Mouse (Mus musculus): Measurements from ENCODE around the gene Rhov.

The Rhov gene

GRCm38 (mm10) chr2:119289014-119289416 is 17.9 kb upstream of the Rhov start:
- DNase-seq (ENCODE audit: low spot score) = no peak

- DNase-seq (ENCODE audit: low spot score) = peak; percentile 96
These were observed 17.3 kb upstream of the Rhov start, which contains the start of gene Vps18 for GRCm38 (mm10) chr2:119288270-119288882. Vps18 (plus strand) TSS chr2:119288740.

GRCm38 (mm10) chr2:119287372-119287771 is 16.3 kb upstream of the Rhov start:
- no peak for DNase-seq (ENCODE audit: low spot score)

GRCm38 (mm10) chr2:119281899-119282565 is 11.0 kb upstream of the Rhov start:
- DNase-seq (ENCODE audit: low spot score) = no peak

- DNase-seq (ENCODE audit: low spot score) = peak; percentile 72
These were observed 6.7 kb upstream of the Rhov start for GRCm38 (mm10) chr2:119277810-119278209.

GRCm38 (mm10) chr2:119276926-119277325 is 5.9 kb upstream of the Rhov start:
- no peak for DNase-seq (ENCODE audit: low spot score)

GRCm38 (mm10) chr2:119274126-119274525 is 3.1 kb upstream of the Rhov start:
- no peak for DNase-seq (ENCODE audit: low spot score)

- no peak for DNase-seq (ENCODE audit: low spot score)
These were observed 808 bp downstream of the Rhov start for GRCm38 (mm10) chr2:119270286-119270642.

- DNase-seq (ENCODE audit: low spot score) = no peak
These were observed 7.3 kb downstream of the Rhov start for GRCm38 (mm10) chr2:119263813-119264212.

- DNase-seq (ENCODE audit: low spot score) = peak; percentile 55
These were observed 8.1 kb downstream of the Rhov start for GRCm38 (mm10) chr2:119262978-119263377.

- DNase-seq (ENCODE audit: low spot score) = no peak
These were observed 9.7 kb downstream of the Rhov start for GRCm38 (mm10) chr2:119261326-119261725.

- no peak for DNase-seq (ENCODE audit: low spot score)
These were observed 10.6 kb downstream of the Rhov start for GRCm38 (mm10) chr2:119260518-119260917.

GRCm38 (mm10) chr2:119254976-119255375 is 16.1 kb downstream of the Rhov start:
- no peak for DNase-seq (ENCODE audit: low spot score)

GRCm38 (mm10) chr2:119250826-119251478 is 20.1 kb downstream of the Rhov start:
- peak; percentile 80 for DNase-seq (ENCODE audit: low spot score)

GRCm38 (mm10) chr2:119250377-119250776 is 20.7 kb downstream of the Rhov start:
- DNase-seq (ENCODE audit: low spot score) = no peak

GRCm38 (mm10) chr2:119249592-119250061 is 21.4 kb downstream of the Rhov start:
- DNase-seq (ENCODE audit: low spot score) = no peak

- no peak for DNase-seq (ENCODE audit: low spot score)
These were observed 23.2 kb downstream of the Rhov start for GRCm38 (mm10) chr2:119247904-119248303.

- no peak for DNase-seq (ENCODE audit: low spot score)
These were observed 25.8 kb downstream of the Rhov start for GRCm38 (mm10) chr2:119245246-119245645.

GRCm38 (mm10) chr2:119242548-119242947 is 28.5 kb downstream of the Rhov start:
- no peak for DNase-seq (ENCODE audit: low spot score)

GRCm38 (mm10) chr2:119240819-119241186 is 30.3 kb downstream of the Rhov start:
- no peak for DNase-seq (ENCODE audit: low spot score)

GRCm38 (mm10) chr2:119240075-119240818 is 30.8 kb downstream of the Rhov start:
- DNase-seq (ENCODE audit: low spot score) = no peak

- DNase-seq (ENCODE audit: low spot score) = no peak
These were observed 32.4 kb downstream of the Rhov start for GRCm38 (mm10) chr2:119238671-119239070.

- no peak for DNase-seq (ENCODE audit: low spot score)
These were observed 33.2 kb downstream of the Rhov start for GRCm38 (mm10) chr2:119237871-119238220.

Measured in testis, postnatal 14 days (tissue).